Mouse (Mus musculus) large intestine, adult 2 months (tissue): Measurements from ENCODE around the gene Nsmce3. TPM values are rescaled to one million over a fixed set of nuclear protein-coding genes. Genes with fewer than 3 reads are reported as not detected.

Experiments used
- DNase-seq: peaks from one replicate; pipeline ENCODE4 v3.0.0-alpha.2; 2012; ENCODE audit warnings: low read depth, low spot score
- WGBS: fragments of 180-500 bp; shearing (Covaris S2); methylation state at CpG from one replicate; pipeline ENCODE4 v1.1.7; 2018; 5-methylcytosine and 5-hydroxymethylcytosine counted together
- polyA plus RNA-seq: library from polyadenylated mRNA; depleted of rRNA; stranded (reverse); fragments of >200 nt; gene quantifications from 2 replicates; pipeline ENCODE4 v1.2.3, GENCODE M21; 2012

Gene Nsmce3
- polyA plus RNA-seq, 1 experiment: 3.6 TPM

- WGBS: 88% methylated on average over 6 of the region's 6 CpGs
- DNase-seq: no peak
Measured at GRCm38 (mm10) chr7:64869549-64870065, 3.2 kb downstream of the Nsmce3 start.

GRCm38 (mm10) chr7:64863538-64863937, 9.3 kb downstream of the Nsmce3 start:
- 78% methylated on average over 3 of the region's 3 CpGs for WGBS
- DNase-seq: no peak

GRCm38 (mm10) chr7:64862978-64863377, 9.8 kb downstream of the Nsmce3 start:
- DNase-seq: no peak
- WGBS: 78% methylated on average over 3 of the region's 3 CpGs

GRCm38 (mm10) chr7:64856526-64857082, 16.2 kb downstream of the Nsmce3 start:
- 68% methylated on average over 12 of the region's 12 CpGs for WGBS
- DNase-seq: no peak

GRCm38 (mm10) chr7:64855976-64856375, 16.8 kb downstream of the Nsmce3 start:
- WGBS: 60% methylated on average over 15 of the region's 15 CpGs
- DNase-seq: no peak

GRCm38 (mm10) chr7:64855389-64855927, 17.3 kb downstream of the Nsmce3 start:
- 84% methylated on average over 5 of the region's 10 CpGs for WGBS
- no peak for DNase-seq

GRCm38 (mm10) chr7:64850791-64851190, 22.0 kb downstream of the Nsmce3 start:
- DNase-seq: no peak
- 23% methylated on average over 3 of the region's 3 CpGs for WGBS

- WGBS: 86% methylated on average over 5 of the region's 5 CpGs
- DNase-seq: no peak
Measured at GRCm38 (mm10) chr7:64847366-64847899, 25.4 kb downstream of the Nsmce3 start.

GRCm38 (mm10) chr7:64846061-64846460, 26.7 kb downstream of the Nsmce3 start:
- no peak for DNase-seq
- 75% methylated on average over 3 of the region's 3 CpGs for WGBS

GRCm38 (mm10) chr7:64840946-64841659, 31.7 kb downstream of the Nsmce3 start:
- no peak for DNase-seq
- 83% methylated on average over 10 of the region's 10 CpGs for WGBS

GRCm38 (mm10) chr7:64840576-64840895, 32.3 kb downstream of the Nsmce3 start:
- 56% methylated on average over 1 of the region's 1 CpGs for WGBS
- DNase-seq: no peak

- DNase-seq: peak; percentile 13
- 3% methylated on average over 21 of the region's 21 CpGs for WGBS
Measured at GRCm38 (mm10) chr7:64839801-64840575, 32.8 kb downstream of the Nsmce3 start.

GRCm38 (mm10) chr7:64839281-64839680, 33.5 kb downstream of the Nsmce3 start:
- WGBS: 51% methylated on average over 2 of the region's 2 CpGs
- DNase-seq: no peak

GRCm38 (mm10) chr7:64830214-64830995, 42.4 kb downstream of the Nsmce3 start:
- DNase-seq: no peak
- 24% methylated on average over 5 of the region's 5 CpGs for WGBS

GRCm38 (mm10) chr7:64821081-64821480, 51.7 kb downstream of the Nsmce3 start:
- WGBS: 92% methylated on average over 5 of the region's 5 CpGs
- DNase-seq: no peak

GRCm38 (mm10) chr7:64819683-64820082, 53.1 kb downstream of the Nsmce3 start:
- no peak for DNase-seq
- WGBS: 81% methylated on average over 9 of the region's 9 CpGs
